Mouse (Mus musculus): ENCODE measurements around the gene Sstr3. TPM values are rescaled to one million over a fixed set of nuclear protein-coding genes. Genes with fewer than 3 reads are reported as not detected.

Gene Sstr3
- polyA plus RNA-seq, 1 experiment, result not detected

GRCm38 (mm10) chr15:78546060-78546459 lies 1.6 kb upstream of the Sstr3 start:
- TF ChIP-seq EP300 (IDR thresholded peaks at IDR 0.05; ENCODE audit: insufficient read depth, low read depth, low read length) (no peak), POLR2A (IDR thresholded peaks at IDR 0.05; ENCODE audit: insufficient read depth, low read length) (no peak), CTCF (IDR thresholded peaks at IDR 0.05; ENCODE audit: low read depth, low read length) (no peak)
- no peaks in the 10 kb centered on the region for H3K9me3 ChIP-seq (replicated peaks; ENCODE audit: control insufficient read depth, insufficient read depth, low read length, poor library complexity, severe bottlenecking)
- peaks cover 5% of the 10 kb centered on the region for H3K4me1 ChIP-seq (ENCODE audit: control insufficient read depth, insufficient read depth, low read length)
- no peaks in the 10 kb centered on the region for H3K27me3 ChIP-seq (ENCODE audit: control insufficient read depth, insufficient read depth, low read length, poor library complexity, severe bottlenecking)
- H3K36me3 ChIP-seq (ENCODE audit: control insufficient read depth, insufficient read depth, low read length, poor library complexity, severe bottlenecking), result no peaks in the 10 kb centered on the region
- no peak overlapping the region for H3K9ac ChIP-seq (ENCODE audit: low read depth, poor library complexity, severe bottlenecking)
- no peak overlapping the region for H3K27ac ChIP-seq (ENCODE audit: insufficient read depth, low read length)
- H3K4me3 ChIP-seq (ENCODE audit: low read depth, low read length), result no peak overlapping the region

- peaks cover 5% of the 10 kb centered on the region for H3K4me1 ChIP-seq (ENCODE audit: control insufficient read depth, insufficient read depth, low read length)
- H3K27me3 ChIP-seq (ENCODE audit: control insufficient read depth, insufficient read depth, low read length, poor library complexity, severe bottlenecking), result no peaks in the 10 kb centered on the region
- no peak overlapping the region for H3K4me3 ChIP-seq (ENCODE audit: low read depth, low read length)
- TF ChIP-seq CTCF (IDR thresholded peaks at IDR 0.05; ENCODE audit: low read depth, low read length), result no peak
- no peaks in the 10 kb centered on the region for H3K36me3 ChIP-seq (ENCODE audit: control insufficient read depth, insufficient read depth, low read length, poor library complexity, severe bottlenecking)
- no peak overlapping the region for H3K27ac ChIP-seq (ENCODE audit: insufficient read depth, low read length)
- H3K9me3 ChIP-seq (replicated peaks; ENCODE audit: control insufficient read depth, insufficient read depth, low read length, poor library complexity, severe bottlenecking), result no peaks in the 10 kb centered on the region
- no peak overlapping the region for H3K9ac ChIP-seq (ENCODE audit: low read depth, poor library complexity, severe bottlenecking)
These were observed 444 bp downstream of the Sstr3 start for GRCm38 (mm10) chr15:78544041-78544440.

GRCm38 (mm10) chr15:78542767-78543303 lies 1.6 kb downstream of the Sstr3 start:
- Histone ChIP-seq H3K36me3 (ENCODE audit: control insufficient read depth, insufficient read depth, low read length, poor library complexity, severe bottlenecking) (no peaks in the 10 kb centered on the region), H3K27ac (ENCODE audit: insufficient read depth, low read length) (no peak overlapping the region), H3K9ac (ENCODE audit: low read depth, poor library complexity, severe bottlenecking) (no peak overlapping the region), H3K4me3 (ENCODE audit: low read depth, low read length) (no peak overlapping the region), H3K27me3 (ENCODE audit: control insufficient read depth, insufficient read depth, low read length, poor library complexity, severe bottlenecking) (no peaks in the 10 kb centered on the region), H3K9me3 (replicated peaks; ENCODE audit: control insufficient read depth, insufficient read depth, low read length, poor library complexity, severe bottlenecking) (no peaks in the 10 kb centered on the region), H3K4me1 (ENCODE audit: control insufficient read depth, insufficient read depth, low read length) (peaks cover 3% of the 10 kb centered on the region)
- no peak for TF ChIP-seq EP300 (IDR thresholded peaks at IDR 0.05; ENCODE audit: insufficient read depth, low read depth, low read length)
- TF ChIP-seq POLR2A (IDR thresholded peaks at IDR 0.05; ENCODE audit: insufficient read depth, low read length), result no peak
- TF ChIP-seq CTCF (IDR thresholded peaks at IDR 0.05; ENCODE audit: low read depth, low read length), result no peak

- Histone ChIP-seq H3K27ac (ENCODE audit: insufficient read depth, low read length) (no peak overlapping the region), H3K9ac (ENCODE audit: low read depth, poor library complexity, severe bottlenecking) (no peak overlapping the region), H3K4me1 (ENCODE audit: control insufficient read depth, insufficient read depth, low read length) (no peaks in the 10 kb centered on the region), H3K27me3 (ENCODE audit: control insufficient read depth, insufficient read depth, low read length, poor library complexity, severe bottlenecking) (no peaks in the 10 kb centered on the region), H3K4me3 (ENCODE audit: low read depth, low read length) (no peak overlapping the region), H3K9me3 (replicated peaks; ENCODE audit: control insufficient read depth, insufficient read depth, low read length, poor library complexity, severe bottlenecking) (no peaks in the 10 kb centered on the region), H3K36me3 (ENCODE audit: control insufficient read depth, insufficient read depth, low read length, poor library complexity, severe bottlenecking) (no peaks in the 10 kb centered on the region)
- TF ChIP-seq CTCF (IDR thresholded peaks at IDR 0.05; ENCODE audit: low read depth, low read length), result no peak
- no peak for TF ChIP-seq EP300 (IDR thresholded peaks at IDR 0.05; ENCODE audit: insufficient read depth, low read depth, low read length)
- TF ChIP-seq POLR2A (IDR thresholded peaks at IDR 0.05; ENCODE audit: insufficient read depth, low read length), result no peak
These were observed 2.3 kb downstream of the Sstr3 start for GRCm38 (mm10) chr15:78542098-78542766.

GRCm38 (mm10) chr15:78541606-78542005 lies 2.9 kb downstream of the Sstr3 start:
- TF ChIP-seq EP300 (IDR thresholded peaks at IDR 0.05; ENCODE audit: insufficient read depth, low read depth, low read length), result no peak
- Histone ChIP-seq H3K4me3 (ENCODE audit: low read depth, low read length) (no peak overlapping the region), H3K27me3 (ENCODE audit: control insufficient read depth, insufficient read depth, low read length, poor library complexity, severe bottlenecking) (no peaks in the 10 kb centered on the region), H3K36me3 (ENCODE audit: control insufficient read depth, insufficient read depth, low read length, poor library complexity, severe bottlenecking) (no peaks in the 10 kb centered on the region), H3K9ac (ENCODE audit: low read depth, poor library complexity, severe bottlenecking) (no peak overlapping the region), H3K4me1 (ENCODE audit: control insufficient read depth, insufficient read depth, low read length) (no peaks in the 10 kb centered on the region), H3K27ac (ENCODE audit: insufficient read depth, low read length) (no peak overlapping the region), H3K9me3 (replicated peaks; ENCODE audit: control insufficient read depth, insufficient read depth, low read length, poor library complexity, severe bottlenecking) (no peaks in the 10 kb centered on the region)

GRCm38 (mm10) chr15:78541036-78541435 lies 3.4 kb downstream of the Sstr3 start:
- TF ChIP-seq POLR2A (IDR thresholded peaks at IDR 0.05; ENCODE audit: insufficient read depth, low read length), result no peak
- TF ChIP-seq CTCF (IDR thresholded peaks at IDR 0.05; ENCODE audit: low read depth, low read length), result no peak
- no peak for TF ChIP-seq EP300 (IDR thresholded peaks at IDR 0.05; ENCODE audit: insufficient read depth, low read depth, low read length)
- no peaks in the 10 kb centered on the region for H3K4me1 ChIP-seq (ENCODE audit: control insufficient read depth, insufficient read depth, low read length)
- no peaks in the 10 kb centered on the region for H3K36me3 ChIP-seq (ENCODE audit: control insufficient read depth, insufficient read depth, low read length, poor library complexity, severe bottlenecking)
- H3K27me3 ChIP-seq (ENCODE audit: control insufficient read depth, insufficient read depth, low read length, poor library complexity, severe bottlenecking), result no peaks in the 10 kb centered on the region
- no peaks in the 10 kb centered on the region for H3K9me3 ChIP-seq (replicated peaks; ENCODE audit: control insufficient read depth, insufficient read depth, low read length, poor library complexity, severe bottlenecking)
- H3K4me3 ChIP-seq (ENCODE audit: low read depth, low read length), result no peak overlapping the region
- no peak overlapping the region for H3K27ac ChIP-seq (ENCODE audit: insufficient read depth, low read length)
- H3K9ac ChIP-seq (ENCODE audit: low read depth, poor library complexity, severe bottlenecking), result no peak overlapping the region
